Mouse (Mus musculus) spleen, adult 2 months (tissue): ENCODE data around the gene Hnrnpl.

Experiments used
- CTCF ChIP-seq: fragments of 200-500 bp; IDR thresholded peaks from 2 replicates; pipeline ENCODE4 v1.5.1; 2011; ENCODE audit warnings: mild to moderate bottlenecking, inconsistent platforms; ENCODE audit not compliant: insufficient read depth, insufficient read length, insufficient replicate concordance; ENCODE audit errors: extremely low read depth
- POLR2A ChIP-seq: fragments of 200-500 bp; IDR thresholded peaks from 2 replicates; pipeline ENCODE4 v1.6.1; 2011; ENCODE audit warnings: low read depth, low read length, inconsistent platforms

DNA sequence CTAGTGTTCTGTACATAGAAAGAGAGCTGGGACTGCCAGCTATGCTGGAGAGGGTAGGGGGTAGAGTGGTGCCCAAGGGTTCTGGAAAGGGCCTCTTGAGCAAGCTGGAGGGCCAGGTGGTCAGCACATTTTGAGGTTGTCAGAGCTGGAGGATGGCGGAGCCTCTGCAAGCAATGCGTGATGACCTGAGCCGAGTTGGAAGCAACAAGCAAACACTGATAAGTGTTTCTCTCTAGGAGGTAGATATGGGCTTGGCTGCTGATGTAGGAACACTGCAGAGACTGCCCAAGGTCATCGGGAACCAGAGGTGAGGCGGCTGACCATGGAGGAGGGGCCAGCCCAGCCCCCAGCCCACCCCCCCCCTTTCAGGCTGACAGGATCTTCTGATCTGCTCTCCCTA, 22.6 kb downstream of the Hnrnpl start:
- TF ChIP-seq CTCF (no peak), POLR2A (no peak)
